Mouse (Mus musculus) myocyte (in vitro differentiated cells): ENCODE measurements around the gene Il2rb. TPM values are rescaled to one million over a fixed set of nuclear protein-coding genes. Genes with fewer than 3 reads are reported as not detected.

Source experiments
- H3K27me3 ChIP-seq: one replicate; pipeline ENCODE4 v1.6.1; 2011; ENCODE audit not compliant: control insufficient read depth, insufficient read depth, insufficient read length
- H3K36me3 ChIP-seq: one replicate; pipeline ENCODE4 v1.6.1; 2011; ENCODE audit not compliant: control insufficient read depth, insufficient read depth
- H3K4me2 ChIP-seq: one replicate; pipeline ENCODE4 v1.6.1; 2011; ENCODE audit warnings: low read depth, control low read depth
- H3K4me3 ChIP-seq: one replicate; pipeline ENCODE4 v1.5.1; 2011; ENCODE audit warnings: mild to moderate bottlenecking, control low read depth, moderate library complexity
- H3K79me2 ChIP-seq: one replicate; pipeline ENCODE4 v1.6.1; 2011; ENCODE audit not compliant: control insufficient read depth, insufficient read depth
- H3ac ChIP-seq: one replicate; pipeline ENCODE4 v1.6.1; 2011; ENCODE audit not compliant: control insufficient read depth, insufficient read length
- CEBPB ChIP-seq: IDR thresholded peaks from 2 replicates; pipeline ENCODE4 v1.6.1; 2011; ENCODE audit warnings: mild to moderate bottlenecking, moderate library complexity; ENCODE audit not compliant: poor library complexity, insufficient read depth, severe bottlenecking
- E2F4 ChIP-seq: IDR thresholded peaks from one replicate; pipeline ENCODE4 v1.6.1; 2011; ENCODE audit warnings: mild to moderate bottlenecking, control low read depth, moderate library complexity; ENCODE audit not compliant: insufficient read depth
- MAX ChIP-seq: IDR thresholded peaks from one replicate; pipeline ENCODE4 v1.6.1; 2011; ENCODE audit warnings: low read depth, mild to moderate bottlenecking, control low read depth
- MYOD1 ChIP-seq, 3 experiments: IDR thresholded peaks; one replicate each; pipeline ENCODE4 v1.6.1; 2011; ENCODE audit warnings: control low read depth in 2 of 3, low read depth in 2 of 3, mild to moderate bottlenecking in 2 of 3, moderate library complexity in 1 of 3; ENCODE audit not compliant: insufficient read length in 2 of 3, control insufficient read depth in 1 of 3
- MYOG ChIP-seq, 3 experiments: IDR thresholded peaks; one replicate each; pipeline ENCODE4 v1.6.1; 2011; ENCODE audit warnings: control low read depth in 2 of 3, low read depth in 2 of 3, mild to moderate bottlenecking in 2 of 3; ENCODE audit not compliant: insufficient read length in 2 of 3, control insufficient read depth in 1 of 3, insufficient read depth in 1 of 3
- POLR2A ChIP-seq: IDR thresholded peaks from one replicate; pipeline ENCODE4 v1.6.1; 2011; ENCODE audit warnings: low read depth, mild to moderate bottlenecking, control low read depth, moderate library complexity; ENCODE audit not compliant: insufficient read length
- POLR2AphosphoS2 ChIP-seq: IDR thresholded peaks from one replicate; pipeline ENCODE4 v1.6.1; 2011; ENCODE audit warnings: low read depth, control low read depth; ENCODE audit not compliant: insufficient read length
- REST ChIP-seq: IDR thresholded peaks from one replicate; pipeline ENCODE4 v1.6.1; 2011; ENCODE audit warnings: mild to moderate bottlenecking, control low read depth, moderate library complexity; ENCODE audit not compliant: insufficient read depth, insufficient read length
- SRF ChIP-seq: IDR thresholded peaks from one replicate; pipeline ENCODE4 v1.6.1; 2011; ENCODE audit warnings: low read depth; ENCODE audit not compliant: control insufficient read depth, insufficient read length
- TCF12 ChIP-seq: IDR thresholded peaks from one replicate; pipeline ENCODE4 v1.6.1; 2011; ENCODE audit warnings: mild to moderate bottlenecking, control low read depth; ENCODE audit not compliant: poor library complexity, insufficient read depth, severe bottlenecking
- TCF3 ChIP-seq: IDR thresholded peaks from one replicate; pipeline ENCODE4 v1.6.1; 2011; ENCODE audit warnings: low read depth, control low read depth; ENCODE audit not compliant: insufficient read length
- USF1 ChIP-seq: IDR thresholded peaks from one replicate; pipeline ENCODE4 v1.6.1; 2011; ENCODE audit warnings: low read depth, mild to moderate bottlenecking, control low read depth, moderate library complexity
- polyA plus RNA-seq: library from polyadenylated mRNA; unstranded; fragments of >200 nt; fragmentation: generic; extraction: Trizol; gene quantifications from one replicate; pipeline ENCODE4 v1.2.1, GENCODE M21; 2012; ENCODE audit warnings: missing spikeins

Il2rb gene
- polyA plus RNA-seq, 1 experiment = 0.67 TPM

DNA sequence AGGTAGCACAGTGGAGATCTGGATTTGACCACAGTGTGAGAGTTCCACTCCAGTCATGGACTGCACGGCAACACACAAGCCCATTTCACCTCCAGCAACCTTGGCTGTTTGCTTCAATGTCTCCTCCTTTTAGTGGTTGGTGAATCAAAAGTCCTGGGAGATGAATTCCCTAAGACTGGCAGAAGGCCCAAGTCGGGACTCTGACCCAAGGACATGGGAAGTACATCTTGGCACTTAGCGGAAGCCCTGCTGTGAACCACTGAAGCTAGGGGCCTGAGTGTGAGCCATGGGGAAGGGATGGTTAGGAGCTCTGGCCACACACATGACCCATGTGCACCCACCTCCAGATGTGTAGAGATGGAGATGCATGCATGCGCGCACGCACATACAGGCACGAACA lies 27.5 kb downstream of the Il2rb start:
- TF ChIP-seq E2F4 (no peak), TCF12 (no peak), CEBPB (no peak), TCF3 (no peak), USF1 (no peak), MYOG (IDR thresholded peaks at IDR 0.05; ENCODE audit: control insufficient read depth in 1 of 3, insufficient read depth in 1 of 3, insufficient read length in 2 of 3, low read depth in 2 of 3) (no peak), MAX (no peak), SRF (no peak), POLR2AphosphoS2 (no peak), MYOD1 (IDR thresholded peaks at IDR 0.05; ENCODE audit: control insufficient read depth in 1 of 3, insufficient read length in 2 of 3, low read depth in 2 of 3) (no peak)
- Histone ChIP-seq H3ac (no peak overlapping the region), H3K79me2 (no peaks in the 10 kb centered on the region), H3K27me3 (peaks cover 32% of the 10 kb centered on the region), H3K4me3 (no peak overlapping the region), H3K36me3 (no peaks in the 10 kb centered on the region), H3K4me2 (no peak overlapping the region)

DNA sequence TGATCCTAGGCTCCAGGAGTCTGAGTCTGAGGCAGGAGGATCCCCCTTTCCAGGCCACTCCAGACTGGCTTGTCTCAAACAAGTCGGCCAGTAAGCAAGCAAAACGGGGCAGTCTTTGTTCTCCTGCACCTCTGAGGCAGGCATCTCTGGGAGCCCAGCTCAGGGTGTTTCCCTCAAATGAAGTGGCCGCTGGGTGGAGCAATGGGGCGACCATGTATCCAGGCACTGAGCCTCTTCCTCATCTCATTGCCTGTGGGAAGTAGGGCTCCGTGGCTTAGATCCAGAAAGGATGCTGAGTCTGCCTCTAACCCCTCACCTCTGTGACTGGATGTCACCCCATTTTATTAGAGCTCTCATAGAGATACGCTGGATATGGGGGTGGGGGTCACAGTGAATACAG lies 28.3 kb downstream of the Il2rb start:
- Histone ChIP-seq H3ac (no peak overlapping the region), H3K4me2 (no peak overlapping the region), H3K27me3 (peaks cover 37% of the 10 kb centered on the region), H3K79me2 (no peaks in the 10 kb centered on the region), H3K36me3 (no peaks in the 10 kb centered on the region), H3K4me3 (no peak overlapping the region)
- TF ChIP-seq USF1 = no peak
- no peak for TF ChIP-seq CEBPB
- TF ChIP-seq TCF3 = no peak
- no peak for TF ChIP-seq TCF12
- TF ChIP-seq SRF = no peak
- no peak for TF ChIP-seq REST
- no peak for TF ChIP-seq MYOD1 (IDR thresholded peaks at IDR 0.05; ENCODE audit: control insufficient read depth in 1 of 3, insufficient read length in 2 of 3, low read depth in 2 of 3)
- no peak for TF ChIP-seq E2F4
- no peak for TF ChIP-seq POLR2A
- no peak for TF ChIP-seq MAX
- no peak for TF ChIP-seq POLR2AphosphoS2
- TF ChIP-seq MYOG (IDR thresholded peaks at IDR 0.05; ENCODE audit: control insufficient read depth in 1 of 3, insufficient read depth in 1 of 3, insufficient read length in 2 of 3, low read depth in 2 of 3) = no peak

DNA sequence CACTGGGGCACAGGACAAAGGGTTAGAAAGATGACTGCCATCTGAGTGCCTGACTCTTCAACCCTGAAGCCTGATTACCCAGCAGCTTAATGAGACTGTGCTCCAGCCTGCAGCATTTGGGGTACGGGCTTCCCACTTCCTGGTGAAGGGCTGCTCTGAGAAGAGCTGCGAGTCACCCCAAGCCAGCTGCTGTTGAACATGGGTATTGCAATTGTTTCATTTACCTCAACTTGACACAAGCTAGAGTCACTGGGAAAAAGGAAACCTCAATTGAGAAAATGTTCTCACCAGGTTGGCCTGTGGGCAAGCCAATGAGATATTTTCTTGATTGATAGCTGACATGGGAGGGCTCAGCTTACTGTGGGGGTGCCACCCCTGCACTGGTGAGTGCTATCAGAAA lies 32.1 kb downstream of the Il2rb start:
- no peak overlapping the region for H3K4me3 ChIP-seq
- H3K27me3 ChIP-seq = peaks cover 52% of the 10 kb centered on the region
- no peak overlapping the region for H3ac ChIP-seq
- no peak overlapping the region for H3K4me2 ChIP-seq
- H3K79me2 ChIP-seq = no peaks in the 10 kb centered on the region
- H3K36me3 ChIP-seq = no peaks in the 10 kb centered on the region
- TF ChIP-seq CEBPB (no peak), MYOG (IDR thresholded peaks at IDR 0.05; ENCODE audit: control insufficient read depth in 1 of 3, insufficient read depth in 1 of 3, insufficient read length in 2 of 3, low read depth in 2 of 3) (no peak), E2F4 (no peak), TCF12 (no peak), SRF (no peak), MYOD1 (IDR thresholded peaks at IDR 0.05; ENCODE audit: control insufficient read depth in 1 of 3, insufficient read length in 2 of 3, low read depth in 2 of 3) (no peak), MAX (no peak), POLR2A (no peak), POLR2AphosphoS2 (no peak), TCF3 (no peak), USF1 (no peak)

DNA sequence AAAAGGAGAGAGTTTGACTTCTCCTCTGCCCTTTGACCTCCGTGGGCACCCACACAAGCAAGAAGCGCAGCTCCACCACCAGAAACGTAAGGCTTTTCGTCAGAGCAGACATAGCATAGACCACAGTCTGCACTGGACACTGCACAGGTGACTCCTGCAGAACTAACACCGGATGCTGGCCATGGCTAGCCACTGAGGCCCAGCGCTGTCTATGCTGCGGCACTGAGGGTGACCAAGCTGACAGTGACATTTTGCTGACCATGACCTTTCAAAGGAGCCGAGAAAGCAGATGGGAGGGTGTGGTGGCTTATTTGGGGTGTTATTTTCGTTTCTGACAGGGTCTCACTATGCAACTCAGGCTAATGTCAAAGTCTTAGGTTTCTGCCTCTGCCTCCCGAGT lies 37.9 kb downstream of the Il2rb start:
- no peak for TF ChIP-seq MYOD1 (IDR thresholded peaks at IDR 0.05; ENCODE audit: control insufficient read depth in 1 of 3, insufficient read length in 2 of 3, low read depth in 2 of 3)
- TF ChIP-seq USF1 = no peak
- no peak for TF ChIP-seq POLR2A
- no peak for TF ChIP-seq SRF
- TF ChIP-seq POLR2AphosphoS2 = no peak
- TF ChIP-seq REST = no peak
- TF ChIP-seq CEBPB = no peak
- TF ChIP-seq MAX = no peak
- TF ChIP-seq MYOG (IDR thresholded peaks at IDR 0.05; ENCODE audit: control insufficient read depth in 1 of 3, insufficient read depth in 1 of 3, insufficient read length in 2 of 3, low read depth in 2 of 3) = no peak
- no peak for TF ChIP-seq TCF3
- TF ChIP-seq TCF12 = no peak
- TF ChIP-seq E2F4 = no peak

DNA sequence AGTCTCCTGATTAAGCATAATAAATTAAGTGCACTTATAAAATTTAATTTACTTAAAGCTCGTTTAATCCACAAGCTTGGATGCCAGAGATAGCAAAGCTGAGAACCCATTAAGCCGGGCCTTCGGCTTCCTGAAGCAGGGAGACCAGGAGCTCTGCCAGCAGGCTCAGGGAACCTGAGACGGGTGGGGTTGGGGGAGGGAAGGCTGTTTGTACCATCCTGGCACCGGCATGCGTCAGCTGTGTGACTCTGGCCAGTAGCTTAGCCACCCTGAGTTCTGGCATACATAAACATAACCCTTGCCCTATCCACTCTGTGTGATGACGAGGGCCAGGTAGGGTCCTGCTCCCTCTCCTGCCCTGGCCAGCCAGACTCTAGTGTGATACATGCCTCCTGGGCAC lies 39.0 kb downstream of the Il2rb start:
- Histone ChIP-seq H3K79me2 (no peaks in the 10 kb centered on the region), H3K4me2 (peak overlapping the region; percentile 19), H3K4me3 (no peak overlapping the region), H3ac (no peak overlapping the region), H3K27me3 (peaks cover 8% of the 10 kb centered on the region), H3K36me3 (no peaks in the 10 kb centered on the region)
- TF ChIP-seq REST (no peak), MYOG (IDR thresholded peaks at IDR 0.05; ENCODE audit: control insufficient read depth in 1 of 3, insufficient read depth in 1 of 3, insufficient read length in 2 of 3, low read depth in 2 of 3) (peak in 2 of 3 experiments; percentile 64 to 90), TCF3 (peak; percentile 19), TCF12 (peak; percentile 18), MYOD1 (IDR thresholded peaks at IDR 0.05; ENCODE audit: control insufficient read depth in 1 of 3, insufficient read length in 2 of 3, low read depth in 2 of 3) (peak in 2 of 3 experiments; percentile 71 to 95), MAX (no peak), CEBPB (no peak)

More for the DNA sequence above, 37.9 kb downstream of the Il2rb start:
- H3K4me2 ChIP-seq = no peak overlapping the region
- H3K27me3 ChIP-seq = peaks cover 19% of the 10 kb centered on the region
- no peaks in the 10 kb centered on the region for H3K36me3 ChIP-seq
- no peaks in the 10 kb centered on the region for H3K79me2 ChIP-seq
- H3ac ChIP-seq = no peak overlapping the region
- H3K4me3 ChIP-seq = no peak overlapping the region
